Mouse (Mus musculus): ENCODE data around the gene Lrmda.

- no peak for TF ChIP-seq CTCF (IDR thresholded peaks at IDR 0.05)
- TF ChIP-seq POLR2A (IDR thresholded peaks at IDR 0.05; ENCODE audit: insufficient read depth, low read depth, low read length), result no peak
Observed at GRCm38 (mm10) chr14:22727548-22727947, 708.0 kb downstream of the Lrmda start.

All from heart, adult 2 months (tissue).